Mouse (Mus musculus) 3134 (cell line): ENCODE data around the gene Ptprd.
"Not testable (repeated sequence)": the region's sequence is repeated elsewhere in the genome, so short reads cannot be mapped to it uniquely, and the experiment has no call there.

Experiments
- DNase-seq: peaks from one replicate; pipeline ENCODE4 v3.0.0-alpha.2; 2011; ENCODE audit warnings: low spot score; ENCODE audit not compliant: insufficient read length; ENCODE audit errors: extremely low read depth

Ptprd gene

DNA sequence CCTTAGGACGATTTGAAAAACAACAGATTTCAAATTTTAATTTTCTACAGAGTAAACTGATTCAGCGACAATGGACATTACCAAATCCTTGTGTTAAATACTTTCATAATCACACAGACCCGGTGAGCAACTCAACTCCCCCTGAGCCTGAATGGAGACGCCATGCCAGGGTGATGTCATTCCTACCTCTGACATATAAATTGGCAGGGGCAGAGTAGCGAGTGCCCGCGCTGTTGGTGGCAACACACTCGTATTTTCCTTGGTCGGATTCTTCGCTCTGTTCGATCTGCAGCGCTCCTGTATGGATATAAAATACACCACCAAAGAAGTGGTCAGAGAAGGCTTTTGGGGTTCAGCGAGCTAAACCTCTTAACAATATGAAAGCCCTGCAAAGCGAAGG lies 2075.1 kb downstream of the Ptprd start:
- no peak for DNase-seq

DNA sequence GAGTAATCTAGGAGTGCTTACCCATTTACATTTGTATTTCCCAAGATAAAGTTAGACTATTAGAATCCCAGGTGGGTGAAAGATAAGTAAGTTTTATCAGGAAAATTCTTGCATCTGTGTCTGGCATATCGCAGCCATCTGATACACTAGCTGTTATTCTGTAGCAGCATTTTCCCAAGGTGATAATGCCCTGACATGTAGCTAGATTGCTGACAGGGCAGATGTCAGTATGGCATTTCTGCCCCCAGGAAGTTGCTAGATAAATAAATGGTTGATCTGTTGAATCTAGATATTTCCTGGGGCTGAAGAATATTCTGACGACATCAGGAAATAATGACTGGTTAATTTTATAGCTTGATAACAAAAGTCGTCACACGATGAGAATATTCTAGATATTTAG lies 2119.9 kb downstream of the Ptprd start:
- DNase-seq: no peak

DNA sequence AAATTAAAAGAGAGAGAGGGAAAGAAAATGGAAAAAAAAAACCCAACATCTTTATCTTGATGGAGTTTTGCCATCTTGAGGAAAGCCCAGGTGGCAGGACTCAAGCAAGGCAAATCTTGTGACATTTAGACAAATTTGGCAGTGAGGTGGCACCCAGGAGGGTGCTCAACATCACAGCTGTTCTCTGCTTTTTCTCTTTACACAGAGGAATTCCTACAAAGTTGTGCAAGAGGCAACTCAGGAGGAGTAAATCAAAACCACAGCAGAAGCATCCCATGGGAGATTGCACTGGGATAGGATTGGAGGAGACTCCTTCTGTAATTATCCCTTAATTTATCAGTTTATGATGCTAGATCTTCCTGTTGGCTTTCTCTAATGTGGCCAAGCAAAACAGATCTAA lies 2121.9 kb downstream of the Ptprd start:
- no peak for DNase-seq

DNA sequence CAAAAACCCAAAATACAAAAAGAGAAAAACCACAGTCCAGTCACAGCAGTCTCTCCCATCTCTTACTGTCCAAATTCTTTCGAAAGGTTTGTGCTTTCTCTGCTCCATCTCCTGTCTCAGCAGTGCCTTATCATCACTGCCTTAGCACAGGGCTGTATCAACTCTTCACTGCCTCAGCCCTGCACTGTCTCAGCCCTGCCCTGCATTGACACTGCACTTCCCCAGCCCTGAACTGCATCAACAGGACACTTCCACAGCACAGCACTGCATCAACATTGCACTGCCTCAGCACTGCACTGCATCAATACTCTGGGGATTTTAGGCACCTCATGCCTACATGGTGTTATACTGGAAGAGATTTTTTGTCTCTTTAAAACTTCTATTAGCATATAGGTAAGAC lies 2135.7 kb downstream of the Ptprd start:
- DNase-seq: no peak

DNA sequence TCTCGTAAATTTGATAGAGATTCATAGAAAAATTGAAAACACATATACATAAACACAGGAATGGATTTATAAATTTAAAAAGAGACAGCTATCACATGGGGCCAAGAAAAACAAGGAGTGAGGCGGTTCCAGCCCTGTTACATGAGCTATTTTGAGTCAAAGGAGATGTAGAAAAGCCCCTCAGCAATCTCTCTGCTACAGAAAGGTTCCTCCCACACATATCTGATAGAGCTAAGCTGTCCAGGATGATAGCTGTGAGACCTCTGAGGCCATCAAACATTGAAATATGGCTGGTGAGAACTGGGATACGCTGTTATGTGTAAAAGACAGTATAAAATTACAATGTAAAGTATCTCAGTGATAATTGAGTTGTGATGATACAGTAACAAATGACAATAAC lies 2138.5 kb downstream of the Ptprd start:
- no peak for DNase-seq

DNA sequence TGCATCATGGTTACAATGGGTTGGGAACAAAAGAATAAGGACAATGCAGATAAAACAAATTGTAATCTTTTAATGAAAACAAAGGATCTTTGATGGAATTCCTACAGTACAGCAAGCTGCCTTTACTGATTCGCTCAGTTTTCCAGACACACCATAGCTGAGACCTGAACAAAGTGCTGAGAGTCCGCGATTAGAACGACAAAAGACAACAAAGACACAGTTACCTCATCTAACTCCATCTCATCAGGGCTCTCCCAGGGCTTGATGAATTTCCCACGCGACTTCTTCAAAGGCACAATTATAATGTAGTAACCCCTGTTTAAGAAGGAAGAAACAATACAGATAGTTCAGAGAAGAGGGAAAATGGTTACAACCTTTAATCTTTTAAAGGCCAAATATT lies 2140.0 kb downstream of the Ptprd start:
- no peak for DNase-seq

DNA sequence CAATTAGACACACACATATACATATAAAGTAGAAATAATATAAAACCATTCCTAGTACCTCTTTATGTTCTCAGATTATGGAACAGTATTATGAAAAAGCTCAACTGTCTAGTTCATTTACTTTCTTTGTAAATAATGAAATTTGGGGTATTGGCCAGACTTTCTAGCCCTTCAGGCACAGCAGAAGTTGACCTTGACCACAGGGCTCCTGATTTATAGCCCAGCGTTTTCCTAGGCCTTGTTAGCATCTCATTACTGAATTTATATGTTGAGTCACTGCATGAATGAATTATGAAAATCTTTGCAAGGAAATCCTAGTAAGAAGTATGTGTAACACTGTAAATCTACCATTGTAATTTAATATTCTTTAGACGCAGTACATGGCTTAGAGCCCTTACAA lies 2154.9 kb downstream of the Ptprd start:
- DNase-seq: no peak

DNA sequence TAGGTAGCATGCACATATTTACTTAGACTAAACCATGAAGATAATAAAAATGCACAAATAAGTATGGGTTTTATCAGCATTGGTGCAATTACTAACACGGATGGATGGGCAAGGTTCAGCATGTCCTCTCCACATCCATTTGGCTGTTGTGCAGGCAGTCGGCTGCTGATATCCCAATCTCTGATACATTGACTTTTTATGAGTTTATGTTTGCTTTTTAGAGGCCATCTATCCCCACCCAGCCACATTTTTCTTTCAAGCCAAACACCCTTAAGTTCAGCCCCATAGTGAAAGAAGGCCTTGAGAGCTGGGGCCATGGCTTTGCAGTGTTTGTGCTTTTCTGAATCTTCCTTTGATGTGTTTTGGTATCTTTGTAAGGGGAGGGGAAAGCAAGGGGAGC lies 2166.1 kb downstream of the Ptprd start:
- DNase-seq: no peak

DNA sequence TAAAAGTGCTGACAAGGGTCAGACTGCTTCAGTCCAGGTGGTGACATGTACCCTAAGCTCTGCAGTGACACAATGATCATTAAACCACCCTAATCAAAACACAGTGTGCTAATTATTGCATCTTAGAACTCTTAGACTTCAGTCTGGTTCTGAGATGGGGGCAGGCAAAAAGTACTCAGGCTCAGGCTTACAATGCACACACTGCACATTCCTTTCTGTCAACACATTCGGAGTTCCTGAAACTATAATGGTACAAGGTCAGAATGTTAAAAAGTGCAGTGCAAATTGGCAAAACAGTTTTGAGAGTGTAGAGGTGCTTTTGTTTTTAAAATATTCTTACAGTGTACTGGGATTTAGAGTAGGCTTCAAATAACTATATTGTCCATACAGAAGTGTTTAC lies 2167.0 kb downstream of the Ptprd start:
- no peak for DNase-seq

DNA sequence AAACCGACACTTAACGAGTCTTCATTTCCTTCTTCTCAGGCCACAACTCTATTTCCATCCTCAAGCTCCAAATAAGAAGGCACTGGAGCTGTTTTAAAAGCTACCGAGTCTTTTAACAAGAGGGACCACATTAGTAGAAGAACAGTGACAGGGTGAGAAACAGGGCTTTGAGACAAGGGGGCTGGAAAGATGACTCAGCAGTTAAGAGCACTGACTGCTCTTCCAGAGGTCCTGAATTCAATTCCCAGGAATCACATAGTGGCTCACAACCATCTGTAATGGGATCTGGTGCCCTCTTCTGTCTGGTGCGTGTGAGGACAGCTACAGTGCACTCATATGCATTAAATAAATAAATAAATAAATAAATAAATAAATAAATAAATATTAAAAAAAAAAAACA lies 2174.6 kb downstream of the Ptprd start:
- not testable (repeated sequence) for DNase-seq

DNA sequence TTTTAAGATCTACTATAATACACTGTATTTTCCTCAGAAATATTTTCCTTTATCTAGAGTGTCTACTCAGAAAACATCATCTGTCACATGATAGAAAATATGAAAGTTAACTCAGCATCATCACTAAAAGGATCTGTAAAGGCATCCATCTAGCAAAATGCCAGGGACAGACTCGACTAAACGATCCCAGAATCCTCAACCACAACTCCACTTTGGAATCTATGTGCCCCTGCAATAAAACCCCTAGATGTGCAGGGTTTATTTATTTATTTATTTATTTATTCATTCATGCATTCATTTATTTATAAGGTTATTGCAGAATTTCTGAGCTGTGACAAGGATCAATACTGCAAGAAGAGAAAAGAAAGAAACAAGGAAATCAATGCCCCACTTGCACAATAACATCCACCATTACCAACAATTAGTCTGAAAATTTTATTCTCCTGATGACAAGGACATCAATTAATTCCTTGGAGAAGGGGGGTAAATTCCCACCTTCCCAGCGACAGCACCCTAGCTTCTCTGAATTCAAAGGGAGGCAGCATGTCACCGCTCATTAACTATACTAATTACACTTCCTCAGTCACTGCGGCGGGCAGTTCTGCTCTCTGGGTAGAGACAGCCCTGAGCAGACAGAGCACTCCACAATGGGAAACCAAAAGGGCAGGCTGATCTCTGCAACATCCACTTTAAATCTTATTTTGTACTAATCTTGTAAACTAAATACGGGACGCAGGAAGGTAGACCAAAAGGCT lies 2186.0 kb downstream of the Ptprd start:
- no peak for DNase-seq

DNA sequence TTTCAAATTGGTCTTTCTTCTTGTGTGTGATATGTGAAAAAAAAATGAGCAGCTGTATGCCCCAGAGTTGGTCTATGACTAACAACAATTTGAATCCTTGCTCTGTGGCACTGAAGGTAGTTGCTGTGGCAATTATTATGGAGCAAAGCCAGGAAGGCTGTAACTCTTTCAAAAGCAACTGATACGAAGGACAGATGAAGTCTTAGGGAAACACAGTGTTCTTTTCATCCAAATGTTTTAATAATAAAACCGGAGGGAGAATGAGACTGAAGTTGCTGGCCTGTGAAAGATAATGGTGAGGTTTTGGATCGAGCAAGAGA lies 2187.3 kb downstream of the Ptprd start:
- no peak for DNase-seq

DNA sequence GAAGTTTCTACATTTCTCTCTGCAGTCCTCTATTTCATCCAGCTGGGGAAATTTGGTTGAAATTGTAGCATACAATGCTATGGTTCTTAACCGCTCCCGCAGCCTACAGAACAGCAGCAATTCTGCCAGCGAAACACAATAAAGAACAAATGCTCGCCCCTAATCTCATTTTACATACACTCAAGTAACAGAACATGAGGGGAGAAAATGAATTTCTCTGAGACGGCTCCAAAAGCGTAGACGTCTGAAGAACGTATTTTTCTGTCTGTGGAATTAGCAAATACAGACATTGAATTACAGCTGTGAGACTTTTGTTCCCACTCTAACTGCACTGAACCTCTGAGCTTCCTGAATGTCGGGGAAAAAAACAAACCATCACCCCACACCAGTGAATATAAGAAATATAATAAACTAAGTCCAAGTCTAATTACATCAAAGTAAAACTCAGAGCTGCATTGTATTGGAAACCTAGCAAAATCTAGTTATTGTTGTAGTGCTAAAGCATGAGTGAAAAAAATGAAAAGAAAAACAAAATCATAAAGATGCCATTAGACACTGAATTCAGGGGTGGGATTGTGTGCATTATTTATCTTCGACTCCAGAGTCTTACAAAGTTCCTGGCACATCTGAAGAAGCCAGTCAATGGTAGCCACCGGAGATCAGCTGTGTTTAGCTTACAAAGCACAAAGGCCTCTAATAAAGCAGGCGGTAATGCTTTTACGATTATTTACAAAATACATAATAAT lies 2187.8 kb downstream of the Ptprd start:
- DNase-seq: no peak

DNA sequence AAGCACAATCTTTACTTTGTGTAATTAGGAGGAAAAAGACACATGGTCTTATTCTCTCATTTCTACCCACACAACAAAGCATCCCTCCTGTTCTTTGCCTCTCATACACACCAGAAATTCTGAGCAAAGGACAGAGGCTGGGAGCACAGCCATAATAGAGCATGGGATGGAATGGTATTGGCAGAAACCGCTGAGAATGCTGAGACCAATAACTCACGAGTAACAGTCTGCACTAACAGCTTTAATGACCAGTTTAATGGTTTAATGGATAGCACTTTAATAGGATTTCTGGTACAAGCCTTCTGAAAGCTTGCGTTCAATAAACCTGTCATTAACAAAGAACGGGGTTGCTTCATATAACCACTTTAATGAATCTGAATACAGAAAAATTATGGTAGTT lies 2190.1 kb downstream of the Ptprd start:
- no peak for DNase-seq

DNA sequence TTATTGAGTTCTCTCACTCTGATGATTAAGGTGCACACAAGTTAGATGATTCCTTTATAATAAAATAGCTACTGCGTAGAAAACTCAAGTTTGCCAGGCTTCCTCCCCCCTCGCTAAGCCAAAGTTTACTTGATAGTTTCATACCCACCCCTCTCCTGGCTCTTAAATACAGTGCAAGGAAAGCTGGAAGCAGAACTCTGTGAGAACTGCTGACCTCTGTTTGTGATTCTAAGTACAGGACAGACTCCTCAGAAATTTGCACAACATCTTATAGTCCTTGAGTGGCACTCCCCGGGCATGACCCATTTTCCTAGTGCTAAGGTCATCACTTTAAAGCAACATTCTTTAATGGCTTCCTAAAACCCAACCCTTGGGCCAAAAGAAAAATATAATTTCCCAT lies 2196.7 kb downstream of the Ptprd start:
- DNase-seq: no peak

DNA sequence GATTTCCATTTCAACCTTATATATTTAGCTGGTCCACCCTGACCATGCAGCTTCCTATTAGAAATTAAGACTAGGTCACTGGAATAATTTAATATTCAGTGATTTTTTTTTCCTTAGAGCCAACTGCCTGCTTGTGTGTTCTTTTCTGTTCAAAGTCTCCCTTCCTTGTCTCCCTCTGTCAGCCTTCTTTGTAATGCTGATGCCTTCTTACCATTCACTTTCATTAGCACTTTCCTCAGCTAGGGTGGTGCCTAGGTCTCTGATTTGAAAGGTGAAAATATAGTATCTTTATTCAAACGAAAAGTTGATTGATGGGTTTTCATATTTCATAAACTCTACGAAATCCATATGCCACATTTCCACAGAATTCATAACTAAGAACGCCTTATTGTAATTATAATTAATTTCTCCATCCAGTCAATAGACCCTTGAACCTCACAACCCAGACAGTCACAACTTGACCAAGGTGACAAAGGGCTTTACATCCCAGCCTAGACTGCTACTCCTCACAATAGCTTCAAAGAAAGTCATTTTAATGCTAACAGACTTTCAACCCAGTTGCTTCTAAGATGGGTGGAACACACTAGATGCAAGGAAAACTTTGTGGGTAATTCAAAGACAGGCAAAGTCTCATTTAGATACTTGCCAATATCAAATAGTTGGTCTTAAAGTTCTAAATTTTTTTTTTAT lies 2197.5 kb downstream of the Ptprd start:
- DNase-seq: no peak

DNA sequence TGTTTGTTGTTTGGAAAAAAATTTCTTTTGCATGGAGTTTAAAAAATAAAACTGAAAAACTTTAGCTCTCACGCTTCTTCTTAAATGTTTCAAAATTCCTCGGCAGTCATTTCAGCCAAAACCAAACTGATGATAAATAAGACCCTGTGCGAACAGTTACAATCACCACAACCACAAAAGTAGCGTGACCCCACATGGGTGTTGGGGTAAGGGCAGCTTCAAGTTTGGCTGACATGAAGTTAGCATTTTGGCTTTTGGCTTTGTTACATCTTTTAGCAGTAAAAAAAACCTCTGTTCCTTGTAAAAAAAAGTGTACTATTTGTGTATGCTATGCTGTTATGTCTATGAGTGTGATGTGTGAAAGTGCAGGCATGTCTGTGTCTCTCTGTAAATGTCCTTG lies 2203.2 kb downstream of the Ptprd start:
- DNase-seq: no peak

DNA sequence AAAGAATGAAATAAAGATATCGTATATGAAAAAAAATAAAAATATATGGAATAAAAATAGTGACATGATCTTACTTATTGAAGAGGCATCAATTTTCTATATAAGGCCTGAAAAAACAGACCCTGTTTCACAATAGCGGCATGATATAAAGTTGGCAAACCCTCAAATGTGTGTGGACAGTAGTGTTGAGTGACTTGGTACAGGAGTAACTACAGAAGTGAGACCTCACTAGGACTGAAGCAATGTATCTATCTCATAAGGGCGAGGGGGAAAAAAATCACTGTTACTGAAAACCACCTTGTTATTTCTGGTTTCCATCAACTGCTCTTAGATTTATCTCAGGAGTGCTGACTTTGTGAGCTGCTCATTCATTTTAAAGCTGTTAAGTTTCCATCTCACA lies 2204.5 kb downstream of the Ptprd start:
- DNase-seq: no peak

DNA sequence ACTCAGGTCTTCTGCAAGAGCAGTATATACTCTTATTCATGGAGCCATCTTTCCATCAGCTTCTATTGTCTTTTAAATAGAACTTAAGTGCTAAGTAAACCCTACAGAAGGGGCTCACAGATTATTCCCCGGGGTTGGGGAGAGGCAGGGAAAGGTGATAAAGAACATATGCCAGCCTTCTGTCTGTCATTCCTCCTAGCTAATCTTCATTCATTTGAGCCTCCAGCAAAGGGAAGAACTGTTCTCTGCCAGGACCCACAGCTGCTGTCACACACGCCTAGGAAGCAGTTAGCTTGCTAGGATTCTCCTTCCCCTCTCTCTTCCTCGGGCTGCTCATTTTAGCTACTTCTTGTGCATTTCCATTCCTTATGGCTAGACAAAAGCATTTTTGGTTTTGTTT lies 2205.0 kb downstream of the Ptprd start:
- no peak for DNase-seq

DNA sequence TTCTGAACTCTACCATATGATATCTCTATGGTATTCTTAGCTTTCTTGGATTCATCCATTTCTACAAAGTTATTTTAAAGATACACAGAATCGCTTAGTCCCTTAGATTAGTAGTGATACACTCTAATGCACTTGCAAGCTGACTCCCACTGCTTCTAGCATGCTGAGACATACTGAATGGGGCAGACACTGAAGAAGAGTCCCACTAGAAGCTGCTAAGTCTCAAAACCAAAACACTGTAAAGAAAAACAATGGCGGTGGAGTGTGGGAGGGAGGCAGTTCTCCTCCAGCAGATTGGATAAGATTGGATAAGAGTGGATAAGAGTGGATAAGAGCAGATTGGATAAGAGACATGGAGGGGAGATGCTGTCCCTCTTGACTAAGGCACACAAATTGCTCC lies 2207.6 kb downstream of the Ptprd start:
- DNase-seq: no peak

DNA sequence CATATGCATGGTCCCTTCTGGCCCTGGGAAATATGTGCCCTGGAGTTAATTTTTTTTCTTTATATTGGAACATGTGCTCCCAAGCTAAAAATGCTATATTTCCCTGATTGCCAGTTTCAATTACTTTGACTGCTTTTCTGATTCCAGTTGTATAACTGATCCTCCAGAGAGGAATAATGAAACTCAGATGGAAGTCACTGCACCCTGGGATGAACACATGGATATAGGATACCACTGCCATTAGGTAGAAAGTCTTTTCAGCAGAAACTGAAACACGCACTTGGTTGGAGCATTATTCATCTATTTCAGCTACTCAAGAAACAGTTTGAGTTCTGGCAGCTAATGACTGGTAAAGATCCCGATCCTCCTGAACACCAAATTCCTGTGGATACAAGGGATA lies 2211.5 kb downstream of the Ptprd start:
- DNase-seq: no peak

DNA sequence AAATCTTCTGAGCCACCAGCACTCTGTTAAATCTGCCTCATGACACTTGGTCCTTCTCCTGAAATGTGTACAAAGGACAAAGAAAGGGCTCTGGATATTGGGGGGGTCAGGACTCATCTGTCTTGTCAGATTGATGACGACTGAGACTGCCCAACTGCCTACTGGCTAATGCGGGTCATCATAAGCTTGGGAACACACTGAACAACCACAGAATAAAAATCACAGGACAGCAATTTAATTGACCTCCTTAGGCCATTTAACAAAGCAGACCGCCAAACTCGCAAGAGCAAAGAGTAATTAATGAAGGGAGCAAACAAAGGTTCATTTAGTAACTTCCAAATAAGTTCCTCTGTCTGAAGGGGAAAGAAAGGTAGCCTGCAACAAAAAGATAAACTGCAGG lies 2215.9 kb downstream of the Ptprd start:
- DNase-seq: no peak
